Mouse (Mus musculus): ENCODE results near the gene Snap29. TPM values are rescaled to one million over a fixed set of nuclear protein-coding genes. Genes with fewer than 3 reads are reported as not detected.

Snap29 gene
- 8.5 and 10.5 TPM in 2 replicates for polyA plus RNA-seq (2015; fragmentation: Nextera tagmentation; extraction: Ambion mirVana)

DNA sequence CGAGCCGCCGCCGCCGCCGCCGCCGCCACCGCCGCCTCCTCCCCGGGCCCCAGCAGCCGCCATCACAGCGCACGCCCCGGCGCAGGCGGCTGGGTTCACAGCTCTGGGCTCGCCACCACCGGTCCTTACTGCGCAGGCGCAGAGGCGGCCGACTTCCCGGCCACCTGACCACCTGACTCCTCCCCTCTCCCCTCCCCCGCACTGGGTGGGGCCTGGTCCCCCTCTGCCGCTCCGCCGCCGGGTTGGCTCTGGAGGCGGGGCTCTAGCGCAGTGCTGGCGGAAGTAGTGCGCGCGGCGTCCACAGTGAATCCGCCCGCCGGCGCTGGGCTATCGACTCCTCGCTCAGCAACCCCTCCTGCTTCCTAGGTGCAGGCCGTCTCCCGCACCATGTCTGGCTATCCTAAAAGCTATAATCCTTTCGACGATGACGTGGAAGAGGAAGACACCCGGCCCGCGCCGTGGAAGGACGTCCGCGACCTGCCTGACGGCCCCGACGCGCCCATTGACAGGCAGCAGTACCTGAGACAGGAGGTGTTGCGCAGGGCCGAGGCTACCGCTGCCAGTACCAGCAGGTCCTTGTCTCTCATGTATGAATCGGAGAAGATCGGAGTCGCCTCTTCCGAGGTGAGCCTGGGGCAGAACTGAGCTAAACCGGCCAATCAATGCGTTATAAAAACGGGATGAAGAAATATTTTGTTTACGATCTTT is at the start of gene Snap29, which contains the start of gene Pi4ka:
Gene Snap29 (plus strand): TSS at position 251 of the 708 bp plus-strand sequence.
Gene Pi4ka (minus strand): TSS at position 579 of the 708 bp plus-strand sequence.

GRCm38 (mm10) chr16:17451541-17452372 is 46.0 kb downstream of the Snap29 start, which contains the start of gene Crkl:
TSS of gene Crkl (plus strand) at chr16:17451987.

Other genes starting within 250 kb of the Snap29 start
- gene Ube2l3, start 203.3 kb upstream of the Snap29 start, polyA plus RNA-seq (2015; fragmentation: Nextera tagmentation; extraction: Ambion mirVana) = 223 and 235 TPM in 2 replicates
- 0.07 and 0.11 TPM in 2 replicates for gene Rimbp3, start 197.4 kb upstream of the Snap29 start, polyA plus RNA-seq (2015; fragmentation: Nextera tagmentation; extraction: Ambion mirVana)
- 0.69 and 0.85 TPM in 2 replicates for gene Hic2, start 172.4 kb upstream of the Snap29 start, polyA plus RNA-seq (2015; fragmentation: Nextera tagmentation; extraction: Ambion mirVana)
- 5.3 and 6.3 TPM in 2 replicates for gene Tmem191c, start 129.9 kb upstream of the Snap29 start, polyA plus RNA-seq (2015; fragmentation: Nextera tagmentation; extraction: Ambion mirVana)
- 0.20 and 0.22 TPM in 2 replicates for gene Serpind1, start 74.6 kb upstream of the Snap29 start, polyA plus RNA-seq (2015; fragmentation: Nextera tagmentation; extraction: Ambion mirVana)
- gene Pi4ka, start 328 bp downstream of the Snap29 start, polyA plus RNA-seq (2015; fragmentation: Nextera tagmentation; extraction: Ambion mirVana) = 16.3 and 16.5 TPM in 2 replicates
- gene Crkl, start 46.0 kb downstream of the Snap29 start, polyA plus RNA-seq (2015; fragmentation: Nextera tagmentation; extraction: Ambion mirVana) = 26.2 and 31.2 TPM in 2 replicates
- gene Aifm3, start 83.6 kb downstream of the Snap29 start, polyA plus RNA-seq (2015; fragmentation: Nextera tagmentation; extraction: Ambion mirVana) = 0.10 TPM in 1 of 2 replicates, not detected in the other
- 29.0 and 30.3 TPM in 2 replicates for gene Lztr1, start 102.7 kb downstream of the Snap29 start, polyA plus RNA-seq (2015; fragmentation: Nextera tagmentation; extraction: Ambion mirVana)
- gene Thap7, start 125.2 kb downstream of the Snap29 start, polyA plus RNA-seq (2015; fragmentation: Nextera tagmentation; extraction: Ambion mirVana) = 38.8 and 39.1 TPM in 2 replicates
- gene Lrrc74b, start 155.3 kb downstream of the Snap29 start, polyA plus RNA-seq (2015; fragmentation: Nextera tagmentation; extraction: Ambion mirVana) = 0.12 and 0.36 TPM in 2 replicates
- 0.31 and 0.46 TPM in 2 replicates for gene P2rx6, start 155.9 kb downstream of the Snap29 start, polyA plus RNA-seq (2015; fragmentation: Nextera tagmentation; extraction: Ambion mirVana)
- 6.8 and 7.6 TPM in 2 replicates for gene Slc7a4, start 177.2 kb downstream of the Snap29 start, polyA plus RNA-seq (2015; fragmentation: Nextera tagmentation; extraction: Ambion mirVana)
- gene Smpd4, start 213.4 kb downstream of the Snap29 start, polyA plus RNA-seq (2015; fragmentation: Nextera tagmentation; extraction: Ambion mirVana) = 19.3 and 19.6 TPM in 2 replicates
- 17.1 and 17.8 TPM in 2 replicates for gene Ccdc74a, start 240.5 kb downstream of the Snap29 start, polyA plus RNA-seq (2015; fragmentation: Nextera tagmentation; extraction: Ambion mirVana)